Mouse (Mus musculus): ENCODE data around the gene 6430550D23Rik.

6430550D23Rik gene

DNA sequence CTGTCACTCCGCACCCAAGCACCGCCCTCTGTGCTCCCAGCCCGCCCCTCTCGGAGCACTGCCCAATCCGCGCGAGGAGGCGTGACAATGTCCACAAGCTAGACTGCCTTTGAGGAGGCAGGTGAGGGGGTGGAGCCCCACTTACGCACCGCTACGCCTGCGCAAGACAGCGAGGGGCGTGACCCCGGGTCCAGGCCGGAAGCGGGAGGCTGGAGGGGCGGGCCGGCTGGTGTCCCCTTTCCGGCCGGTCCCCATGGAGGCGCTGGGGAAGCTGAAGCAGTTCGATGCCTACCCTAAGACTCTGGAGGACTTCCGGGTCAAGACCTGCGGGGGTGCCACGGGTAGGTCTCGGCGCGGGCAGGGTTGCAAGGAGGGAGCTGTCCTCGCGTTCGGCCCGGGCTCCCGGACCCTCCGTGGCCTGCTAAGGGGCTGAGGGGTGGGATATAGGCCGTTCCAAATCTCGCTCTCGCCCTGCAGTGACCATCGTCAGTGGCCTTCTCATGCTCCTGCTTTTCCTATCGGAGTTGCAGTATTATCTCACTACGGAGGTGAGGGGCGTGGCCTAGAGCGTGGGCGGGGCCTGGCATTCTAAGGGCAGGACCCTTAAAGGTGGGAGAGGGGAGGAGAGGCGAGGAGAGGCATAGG lies at the start of gene 6430550D23Rik, which contains the start of gene Ergic3:
Gene 6430550D23Rik, minus strand, starts transcription at position 90 of the 645 bp plus-strand sequence.
Gene Ergic3, plus strand, starts transcription at position 158 of the 645 bp plus-strand sequence.
- peak; percentile 98 for DNase-seq (ENCODE audit: low spot score)

DNA sequence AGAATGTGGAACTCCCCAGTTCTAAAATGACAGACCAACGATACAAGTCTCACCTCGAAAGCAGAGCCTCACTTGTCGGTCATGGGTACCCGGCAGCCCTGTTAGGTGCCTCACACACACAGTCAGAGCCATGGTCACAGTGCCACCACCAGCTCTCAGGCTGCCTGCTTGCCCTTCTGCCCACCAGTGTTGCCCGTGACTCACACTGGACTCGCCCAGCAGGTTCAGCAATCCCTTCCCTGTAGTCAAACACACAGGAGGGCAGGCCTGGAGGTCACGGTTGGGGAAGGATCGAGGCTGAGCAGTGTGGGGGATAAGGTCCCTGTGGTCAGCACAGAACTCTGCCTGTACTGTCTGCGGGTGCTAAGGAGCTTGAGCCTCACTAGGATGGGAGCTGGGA lies 45.0 kb upstream of the 6430550D23Rik start, which contains the start of gene Fer1l4:
Gene Fer1l4, minus strand, starts transcription at position 132 of the 400 bp plus-strand sequence.
- DNase-seq (ENCODE audit: low spot score) = no peak

- DNase-seq (ENCODE audit: low spot score) = no peak
These were observed 40.2 kb upstream of the 6430550D23Rik start for GRCm38 (mm10) chr2:156047929-156048328.

DNA sequence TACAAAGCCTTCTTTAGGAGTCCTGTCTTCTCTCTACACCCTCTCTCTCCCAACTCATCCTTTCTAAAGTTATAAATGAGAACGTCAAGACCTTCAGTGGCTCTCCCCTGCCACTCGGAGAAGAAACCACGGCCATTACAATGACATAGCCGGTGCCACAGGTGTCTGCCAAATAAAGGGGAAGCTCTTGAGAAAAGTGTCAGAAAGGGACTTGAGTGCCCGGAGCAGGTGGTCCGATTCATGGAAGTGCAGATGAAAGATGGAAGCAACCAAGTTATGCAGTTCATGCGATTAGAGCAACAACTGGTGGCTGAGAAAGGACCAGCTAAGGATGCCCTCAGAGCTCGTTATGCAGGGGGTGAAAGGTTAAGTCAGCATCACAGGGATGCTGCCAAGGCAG lies 35.1 kb upstream of the 6430550D23Rik start:
- DNase-seq (ENCODE audit: low spot score) = no peak

GRCm38 (mm10) chr2:156039390-156039789 lies 31.6 kb upstream of the 6430550D23Rik start:
- DNase-seq (ENCODE audit: low spot score) = no peak

- peak; percentile 67 for DNase-seq (ENCODE audit: low spot score)
These were observed 17.7 kb upstream of the 6430550D23Rik start for GRCm38 (mm10) chr2:156025482-156025881.

GRCm38 (mm10) chr2:156021765-156022164 lies 14.0 kb upstream of the 6430550D23Rik start:
- no peak for DNase-seq (ENCODE audit: low spot score)

GRCm38 (mm10) chr2:156021219-156021618 lies 13.4 kb upstream of the 6430550D23Rik start:
- DNase-seq (ENCODE audit: low spot score) = no peak

- no peak for DNase-seq (ENCODE audit: low spot score)
These were observed 10.3 kb upstream of the 6430550D23Rik start for GRCm38 (mm10) chr2:156018106-156018505.

DNA sequence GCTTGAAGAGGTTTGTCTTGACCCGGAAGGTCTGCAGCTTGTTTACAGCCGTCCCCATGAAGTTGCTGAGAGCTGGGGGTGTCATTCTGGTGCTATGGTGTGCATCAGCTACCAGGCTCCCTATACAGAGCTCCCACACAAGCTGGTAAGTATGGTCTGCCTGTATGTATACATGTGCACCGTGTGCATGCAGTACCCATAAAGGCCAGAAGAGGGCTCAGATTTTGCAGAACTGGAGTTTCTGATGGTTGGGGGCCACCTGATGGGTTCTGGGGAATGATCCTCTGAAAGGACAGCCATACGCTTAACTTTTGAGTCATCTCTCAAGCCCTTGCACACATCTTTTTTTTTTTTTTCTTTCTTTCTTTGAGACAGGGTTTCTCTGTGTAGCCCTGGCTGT lies 2.4 kb downstream of the 6430550D23Rik start:
- DNase-seq (ENCODE audit: low spot score) = no peak

DNA sequence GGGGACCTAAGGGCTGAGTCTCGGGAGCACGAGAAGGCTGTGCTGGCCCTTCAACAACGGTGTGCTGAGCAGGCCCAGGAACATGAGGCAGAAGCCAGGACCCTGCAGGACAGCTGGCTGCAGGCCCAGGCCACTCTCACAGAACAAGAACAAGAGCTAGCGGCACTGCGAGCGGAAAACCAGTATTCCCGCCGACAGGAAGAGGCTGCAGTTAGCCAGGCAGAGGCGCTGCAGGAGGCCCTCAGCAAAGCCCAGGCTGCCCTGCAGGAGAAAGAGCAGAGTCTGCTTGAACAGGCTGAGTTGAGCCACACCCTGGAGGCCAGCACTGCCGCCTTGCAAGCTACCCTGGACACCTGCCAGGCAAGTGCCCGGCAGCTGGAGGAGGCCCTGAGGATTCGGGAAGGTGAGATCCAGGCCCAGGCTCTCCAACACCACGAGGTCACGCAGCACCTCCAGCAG lies 15.9 kb downstream of the 6430550D23Rik start:
- no peak for DNase-seq (ENCODE audit: low spot score)

DNA sequence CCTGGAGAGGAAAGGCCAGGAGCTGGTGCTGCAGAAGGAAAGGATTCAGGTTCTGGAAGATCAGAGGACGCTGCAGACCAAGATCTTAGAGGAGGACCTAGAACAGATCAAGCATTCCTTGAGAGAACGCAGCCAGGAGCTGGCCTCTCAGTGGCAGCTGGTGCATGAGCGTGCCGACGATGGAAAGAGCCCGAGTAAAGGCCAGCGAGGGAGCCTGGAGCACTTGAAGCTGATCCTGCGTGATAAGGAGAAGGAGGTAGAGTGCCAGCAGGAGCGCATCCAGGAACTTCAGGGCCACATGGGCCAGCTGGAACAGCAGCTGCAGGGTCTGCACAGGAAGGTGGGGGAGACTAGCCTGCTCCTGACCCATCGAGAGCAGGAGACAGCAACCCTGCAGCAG lies 16.6 kb downstream of the 6430550D23Rik start:
- no peak for DNase-seq (ENCODE audit: low spot score)

GRCm38 (mm10) chr2:155989085-155989484 lies 18.7 kb downstream of the 6430550D23Rik start:
- no peak for DNase-seq (ENCODE audit: low spot score)

DNA sequence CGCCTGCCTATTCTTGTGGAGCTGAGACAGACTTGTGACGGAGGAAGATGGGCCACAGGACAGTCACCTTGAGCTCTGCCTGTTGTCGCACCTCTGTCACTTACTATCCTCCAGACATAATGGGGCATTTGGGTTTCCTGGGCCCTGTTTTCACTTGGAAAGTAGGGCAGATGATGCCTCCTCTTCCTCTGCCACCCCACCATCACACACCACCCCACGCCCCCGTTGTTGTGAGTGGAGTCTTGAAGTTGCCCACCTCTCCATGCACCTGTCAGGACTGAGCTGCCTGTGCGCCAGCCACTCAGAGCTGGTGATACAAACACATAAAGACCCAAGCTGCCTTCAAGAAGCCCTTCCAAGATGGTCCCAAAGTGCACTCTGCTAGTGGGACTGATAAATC lies 20.6 kb downstream of the 6430550D23Rik start:
- DNase-seq (ENCODE audit: low spot score) = no peak

- no peak for DNase-seq (ENCODE audit: low spot score)
These were observed 22.0 kb downstream of the 6430550D23Rik start for GRCm38 (mm10) chr2:155985776-155986175.

GRCm38 (mm10) chr2:155979328-155979991 lies 28.3 kb downstream of the 6430550D23Rik start:
- DNase-seq (ENCODE audit: low spot score) = no peak

DNA sequence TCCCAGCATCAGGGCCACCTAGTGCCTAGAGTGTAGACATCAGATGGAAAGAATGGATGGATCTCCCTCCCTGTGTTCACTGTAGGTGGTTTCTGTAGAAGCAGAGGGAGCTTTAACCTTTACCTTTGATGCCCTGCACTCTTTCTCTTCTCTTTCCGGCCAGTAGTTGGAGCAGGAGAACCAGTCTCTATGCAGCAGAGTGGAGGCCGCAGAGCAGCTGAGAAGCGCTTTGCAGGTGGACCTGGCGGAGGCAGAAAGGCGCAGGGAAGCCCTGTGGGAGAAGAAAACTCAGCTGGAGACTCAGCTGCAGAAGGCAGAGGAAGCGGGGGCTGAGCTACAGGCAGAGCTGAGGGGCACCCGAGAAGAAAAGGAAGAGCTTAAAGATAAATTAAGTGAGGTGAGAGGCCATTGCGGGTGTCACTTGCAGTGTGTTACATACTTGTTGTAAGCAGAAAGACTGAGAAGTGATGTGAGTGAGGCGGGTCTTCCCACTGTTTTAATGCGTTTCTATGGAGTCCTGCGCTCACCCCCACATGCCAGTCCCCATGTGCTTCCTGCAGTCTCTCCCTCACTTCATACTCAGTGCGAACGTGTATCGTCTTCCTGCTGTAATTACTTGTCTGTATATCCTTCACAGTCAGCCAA lies 33.6 kb downstream of the 6430550D23Rik start:
- no peak for DNase-seq (ENCODE audit: low spot score)

DNA sequence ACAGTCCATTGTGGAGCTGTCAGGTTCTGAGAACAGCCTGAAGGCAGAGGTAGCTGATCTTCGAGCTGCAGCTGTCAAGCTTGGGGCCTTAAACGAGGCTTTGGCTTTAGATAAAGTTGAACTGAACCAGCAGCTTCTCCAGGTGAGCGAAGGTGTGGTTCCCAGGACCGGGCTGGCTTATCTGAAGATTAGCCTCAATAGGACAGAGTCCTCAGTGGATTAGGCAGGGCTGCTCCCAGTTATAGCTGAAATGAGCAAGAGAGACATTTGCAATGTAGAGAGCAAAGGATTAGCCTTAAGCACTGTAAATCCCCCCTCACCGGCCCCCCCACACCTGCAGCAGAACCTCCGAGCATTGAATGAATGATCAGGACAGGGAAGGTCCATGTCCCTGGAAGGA lies 34.4 kb downstream of the 6430550D23Rik start:
- no peak for DNase-seq (ENCODE audit: low spot score)

DNA sequence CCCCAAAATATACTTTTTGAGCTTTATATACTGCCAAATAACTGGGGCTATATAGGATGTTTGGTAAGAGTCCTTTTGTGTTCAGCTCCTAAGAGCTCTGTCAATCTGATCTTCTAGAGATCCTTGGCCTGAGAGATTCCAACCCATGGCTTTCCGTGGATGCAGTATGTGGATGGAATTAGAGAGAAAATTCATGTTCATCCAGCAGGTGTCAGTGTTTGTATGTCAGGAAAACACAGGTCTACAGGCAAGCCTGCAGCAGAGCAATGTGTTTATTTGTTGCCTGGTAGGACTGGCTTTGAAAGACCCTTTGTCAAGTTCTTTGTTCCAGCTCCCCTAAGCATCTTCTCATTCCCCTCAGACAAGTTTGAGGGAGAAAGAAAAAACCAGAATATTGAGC lies 44.8 kb downstream of the 6430550D23Rik start:
- DNase-seq (ENCODE audit: low spot score) = peak; percentile 40

- no peak for DNase-seq (ENCODE audit: low spot score)
These were observed 45.9 kb downstream of the 6430550D23Rik start for GRCm38 (mm10) chr2:155961862-155962261.

GRCm38 (mm10) chr2:155959981-155960380 lies 47.8 kb downstream of the 6430550D23Rik start:
- DNase-seq (ENCODE audit: low spot score) = no peak

GRCm38 (mm10) chr2:155956134-155957059 lies 51.4 kb downstream of the 6430550D23Rik start, which contains the start of gene Cep250:
Cep250 (plus strand) TSS chr2:155956458.
- DNase-seq (ENCODE audit: low spot score) = peak; percentile 92

Measured in adipocyte (in vitro differentiated cells).